Mouse (Mus musculus): ENCODE data around the gene Slain2.

DNA sequence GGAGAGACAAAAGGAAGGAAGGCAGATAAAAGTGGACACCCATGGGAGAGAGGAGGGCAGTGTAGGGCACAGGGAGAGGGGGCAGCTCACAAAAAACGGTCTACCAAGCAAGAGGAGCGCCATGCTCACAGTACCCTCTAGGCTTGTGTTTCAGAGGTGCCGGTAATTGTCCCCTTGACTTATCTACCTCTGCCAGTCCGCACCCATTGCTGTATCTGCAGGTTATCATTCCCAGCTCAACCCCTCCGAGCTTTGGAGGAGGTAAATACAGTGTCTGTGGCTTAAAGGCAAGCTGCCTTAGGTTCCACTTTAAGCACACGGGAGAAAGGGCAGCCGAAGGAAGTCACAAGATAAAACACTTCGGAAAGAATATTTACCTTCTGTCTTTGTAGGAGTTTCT is 14.8 kb upstream of the Slain2 start:
- no peak for TF ChIP-seq POLR2A (IDR thresholded peaks at IDR 0.05; ENCODE audit: insufficient read length, low read depth)
- TF ChIP-seq MYOG (IDR thresholded peaks at IDR 0.05; ENCODE audit: control insufficient read depth in 1 of 3, insufficient read depth in 1 of 3, insufficient read length in 2 of 3, low read depth in 2 of 3), result no peak
- no peak for TF ChIP-seq REST (IDR thresholded peaks at IDR 0.05; ENCODE audit: insufficient read depth, insufficient read length)
- TF ChIP-seq E2F4 (IDR thresholded peaks at IDR 0.05; ENCODE audit: insufficient read depth), result no peak
- TF ChIP-seq SRF (IDR thresholded peaks at IDR 0.05; ENCODE audit: control insufficient read depth, insufficient read length, low read depth), result no peak
- TF ChIP-seq TCF3 (IDR thresholded peaks at IDR 0.05; ENCODE audit: insufficient read length, low read depth), result no peak
- no peak for TF ChIP-seq MAX (IDR thresholded peaks at IDR 0.05; ENCODE audit: low read depth)
- no peak for TF ChIP-seq TCF12 (IDR thresholded peaks at IDR 0.05; ENCODE audit: insufficient read depth, poor library complexity, severe bottlenecking)
- TF ChIP-seq POLR2AphosphoS2 (IDR thresholded peaks at IDR 0.05; ENCODE audit: insufficient read length, low read depth), result no peak
- no peak for TF ChIP-seq USF1 (IDR thresholded peaks at IDR 0.05; ENCODE audit: low read depth)
- no peak for TF ChIP-seq MYOD1 (IDR thresholded peaks at IDR 0.05; ENCODE audit: control insufficient read depth in 1 of 3, insufficient read length in 2 of 3, low read depth in 2 of 3)
- TF ChIP-seq CEBPB (IDR thresholded peaks at IDR 0.05; ENCODE audit: insufficient read depth, poor library complexity, severe bottlenecking), result no peak

Data from myocyte (in vitro differentiated cells).